Mouse (Mus musculus) testis, adult 2 months (tissue): ENCODE data around the gene Nup107.

Experiments
- CTCF ChIP-seq: fragments of 200-500 bp; IDR thresholded peaks from 2 replicates; pipeline ENCODE4 v1.5.1; 2012; ENCODE audit warnings: low read depth, mild to moderate bottlenecking, inconsistent platforms, low read length, moderate library complexity; ENCODE audit not compliant: control insufficient read depth, insufficient read depth, insufficient replicate concordance
- POLR2A ChIP-seq: fragments of 200-500 bp; IDR thresholded peaks from 2 replicates; pipeline ENCODE4 v1.6.1; 2012; ENCODE audit warnings: low read depth, mild to moderate bottlenecking, inconsistent platforms, low read length, moderate library complexity; ENCODE audit not compliant: control insufficient read depth

DNA sequence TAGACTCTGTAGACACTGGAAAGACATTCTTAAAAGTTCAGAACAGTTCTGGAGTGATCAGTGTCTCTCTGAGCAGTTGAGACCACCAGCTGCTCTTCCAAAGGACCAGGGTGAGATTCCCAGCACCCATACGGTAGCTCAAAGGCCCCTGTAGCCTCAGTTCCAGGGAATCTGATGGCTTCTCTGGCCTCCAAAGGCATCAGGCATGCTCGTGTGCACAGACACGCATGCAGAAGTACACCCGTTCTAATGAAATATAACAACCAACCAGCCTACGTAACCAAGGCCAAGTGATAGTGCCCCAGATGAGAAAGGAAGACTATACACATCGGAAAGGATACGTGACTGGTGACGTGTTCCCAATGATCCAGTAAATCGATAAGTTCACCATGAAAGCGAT lies 52.3 kb downstream of the Nup107 start:
- TF ChIP-seq CTCF (no peak), POLR2A (no peak)
